Mouse (Mus musculus) brown adipose tissue, adult 24 weeks (tissue): ENCODE data around the gene Uggt2. TPM values are rescaled to one million over a fixed set of nuclear protein-coding genes. Genes with fewer than 3 reads are reported as not detected.

Experiments used
- H3K27ac ChIP-seq: fragments of 200-500 bp; replicated peaks from 2 replicates; pipeline ENCODE4 v1.5.1; 2012; ENCODE audit warnings: low read depth, mild to moderate bottlenecking, low read length
- H3K4me1 ChIP-seq: fragments of 200-500 bp; 2 replicates; pipeline ENCODE4 v1.6.1; 2012; ENCODE audit warnings: low read length, mixed read lengths; ENCODE audit not compliant: control insufficient read depth, insufficient read depth, insufficient read length
- H3K4me3 ChIP-seq: fragments of 200-500 bp; 2 replicates; pipeline ENCODE4 v1.5.1; 2012; ENCODE audit warnings: low read depth, mild to moderate bottlenecking, low read length, moderate library complexity; ENCODE audit not compliant: insufficient read depth
- polyA plus RNA-seq: library from polyadenylated mRNA; stranded (reverse); fragments of >200 nt; gene quantifications from 2 replicates; pipeline ENCODE4 v1.2.4, GENCODE M21; 2012; ENCODE audit not compliant: missing spikeins, insufficient read depth, insufficient read length

Gene Uggt2
- polyA plus RNA-seq, 1 experiment, result 21.4 TPM

GRCm38 (mm10) chr14:118936236-118936635, 163.0 kb downstream of the Uggt2 start:
- H3K4me3 ChIP-seq, result no peak overlapping the region
- no peak overlapping the region for H3K27ac ChIP-seq
- peaks cover 8% of the 10 kb centered on the region; the same call in 1 of the 2 replicates for H3K4me1 ChIP-seq

Other genes with a start within 250 kb of the Uggt2 start
- gene Dzip1, start 174.0 kb downstream of the Uggt2 start, polyA plus RNA-seq, result 0.58 and 1.5 TPM in 2 replicates
- gene Dnajc3, start 161.5 kb downstream of the Uggt2 start, polyA plus RNA-seq, result 27.4 and 31.0 TPM in 2 replicates
- gene Hs6st3, start 38.9 kb upstream of the Uggt2 start, polyA plus RNA-seq, result not detected in 2 replicates